Mouse (Mus musculus) kidney, adult 10 weeks (tissue): ENCODE results near the gene Arhgap20. TPM values are rescaled to one million over a fixed set of nuclear protein-coding genes. Genes with fewer than 3 reads are reported as not detected.

Experiments used
- polyA plus RNA-seq: library from polyadenylated mRNA; stranded (reverse); fragments of 350-450 nt; fragmentation: Illumina TruSeq; extraction: RNeasy Lipid Tissue Mini Kit (QIAGEN cat#74804); gene quantifications from one replicate; pipeline ENCODE4 v1.2.3, GENCODE M21; 2014; ENCODE audit warnings: low read depth, low replicate concordance

The Arhgap20 gene
- 0.85 TPM for polyA plus RNA-seq

GRCm38 (mm10) chr9:51764921-51765416 lies at the start of gene Arhgap20:
Arhgap20 (plus strand) TSS chr9:51765337.

Other genes with a start within 250 kb of the Arhgap20 start
- gene Fdx1, start 198.2 kb downstream of the Arhgap20 start, polyA plus RNA-seq, result 74.2 TPM